Mouse (Mus musculus) testis, adult 10 weeks (tissue): ENCODE data around the gene Tm4sf1. TPM values are rescaled to one million over a fixed set of nuclear protein-coding genes. Genes with fewer than 3 reads are reported as not detected.

Experiments
- polyA plus RNA-seq: library from polyadenylated mRNA; stranded (reverse); fragments of 350-450 nt; fragmentation: Illumina TruSeq; extraction: RNeasy Lipid Tissue Mini Kit (QIAGEN cat#74804); gene quantifications from one replicate; pipeline ENCODE4 v1.2.3, GENCODE M21; 2014; ENCODE audit warnings: low read depth, low replicate concordance

Gene Tm4sf1
- polyA plus RNA-seq = 4.7 TPM

DNA sequence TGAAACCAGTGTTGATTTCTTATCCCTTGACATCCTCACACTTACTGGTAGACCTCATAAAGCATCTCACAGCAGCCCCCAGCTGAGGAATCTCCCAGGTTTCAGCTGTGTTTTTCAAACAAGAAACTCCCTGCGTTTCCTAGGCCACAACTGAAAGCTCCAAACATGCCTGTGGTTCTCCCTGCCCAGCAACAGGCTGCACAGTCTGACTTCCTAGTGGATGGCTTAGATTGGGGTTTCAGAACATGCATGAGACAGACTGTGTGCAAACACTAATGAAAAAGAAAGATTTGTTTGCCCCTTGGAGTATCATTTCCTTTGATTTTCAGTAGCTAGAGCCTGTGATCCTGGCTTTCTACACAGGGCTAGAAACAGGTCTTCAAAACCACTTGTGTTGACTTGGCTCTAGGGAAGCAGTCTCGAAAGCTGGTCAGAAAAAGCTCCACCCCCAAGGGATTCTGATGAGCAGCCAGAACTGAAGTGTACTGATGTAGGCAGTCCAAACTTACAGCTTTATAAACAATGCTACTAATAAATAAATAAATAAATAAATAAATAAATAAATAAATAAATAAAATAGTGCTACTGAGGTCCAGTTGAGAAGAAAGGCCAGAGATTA lies at the start of gene Tm4sf1:
Gene Tm4sf1 (minus strand): TSS at position 68 of the 619 bp plus-strand sequence.

Other genes with a start within 250 kb of the Tm4sf1 start
- gene Tm4sf4, start 123.3 kb upstream of the Tm4sf1 start, polyA plus RNA-seq = 0.22 TPM